Mouse (Mus musculus): ENCODE data around the gene Fzd4.

DNA sequence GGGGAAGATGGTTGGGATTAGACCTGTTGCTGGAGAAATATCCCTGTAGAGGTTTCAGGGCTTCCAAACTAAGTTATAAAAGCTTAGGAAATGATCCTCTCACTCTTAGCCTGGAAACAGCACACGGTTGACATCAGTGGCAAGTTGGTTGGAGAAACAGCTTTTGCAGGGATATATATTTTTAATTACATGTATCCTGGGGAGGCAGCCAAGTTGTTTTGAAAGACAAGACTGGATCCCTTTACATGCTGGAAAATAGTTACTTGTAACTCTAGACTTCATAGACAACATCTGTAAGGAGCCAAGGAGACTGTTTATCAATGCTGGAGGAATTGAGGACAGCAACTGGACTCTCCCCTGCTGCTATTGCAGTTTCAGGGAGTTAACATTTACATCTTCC lies 1.9 kb downstream of the Fzd4 start:
- TF ChIP-seq POLR2A (IDR thresholded peaks at IDR 0.05; ENCODE audit: control insufficient read depth, low read depth, low read length): no peak
- no peak for TF ChIP-seq CTCF (IDR thresholded peaks at IDR 0.05; ENCODE audit: control insufficient read depth, insufficient read depth, insufficient replicate concordance, low read depth, low read length)

Measured in testis, adult 2 months (tissue).